Mouse (Mus musculus): ENCODE measurements at regions not wholly inside any gene's neighbourhood (a gene's known extent, or its start where the extent isn't known, plus 50 kb on each side); places are given as distances from the start of the nearest gene placed in this dataset.

DNA sequence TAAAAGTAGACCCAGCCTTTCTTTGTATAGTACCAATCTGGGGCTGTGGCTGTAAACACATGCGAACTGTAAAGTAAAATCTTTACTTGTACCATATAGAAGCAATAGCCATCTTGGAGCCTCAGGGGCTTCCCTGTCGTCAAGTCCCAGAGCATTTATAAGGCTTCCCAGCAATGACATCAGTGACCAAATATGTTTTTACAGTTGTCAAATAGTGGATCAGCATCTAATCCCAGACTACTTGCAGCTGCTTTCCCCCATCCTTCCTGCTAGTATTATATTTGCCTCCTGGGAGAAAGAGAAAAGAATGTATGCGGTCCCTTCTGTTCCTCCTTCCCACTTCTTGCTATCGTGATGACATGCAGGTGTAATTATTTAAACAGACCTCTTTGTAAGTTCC, 531.5 kb upstream of the Zic4 start:
- Histone ChIP-seq H3K27me3 (no peaks in the 10 kb centered on the region), H3K36me3 (no peaks in the 10 kb centered on the region), H3K9ac (no peak overlapping the region), H3K4me2 (no peak overlapping the region), H3K4me1 (replicated peaks) (no peaks in the 10 kb centered on the region), H3K4me3 (no peak overlapping the region), H3K27ac (replicated peaks) (no peak overlapping the region), H3K9me3 (no peaks in the 10 kb centered on the region)
- 63% methylated on average over 4 of the region's 4 CpGs for WGBS
- ATAC-seq (ENCODE audit: low FRiP score, low read depth): no peak

DNA sequence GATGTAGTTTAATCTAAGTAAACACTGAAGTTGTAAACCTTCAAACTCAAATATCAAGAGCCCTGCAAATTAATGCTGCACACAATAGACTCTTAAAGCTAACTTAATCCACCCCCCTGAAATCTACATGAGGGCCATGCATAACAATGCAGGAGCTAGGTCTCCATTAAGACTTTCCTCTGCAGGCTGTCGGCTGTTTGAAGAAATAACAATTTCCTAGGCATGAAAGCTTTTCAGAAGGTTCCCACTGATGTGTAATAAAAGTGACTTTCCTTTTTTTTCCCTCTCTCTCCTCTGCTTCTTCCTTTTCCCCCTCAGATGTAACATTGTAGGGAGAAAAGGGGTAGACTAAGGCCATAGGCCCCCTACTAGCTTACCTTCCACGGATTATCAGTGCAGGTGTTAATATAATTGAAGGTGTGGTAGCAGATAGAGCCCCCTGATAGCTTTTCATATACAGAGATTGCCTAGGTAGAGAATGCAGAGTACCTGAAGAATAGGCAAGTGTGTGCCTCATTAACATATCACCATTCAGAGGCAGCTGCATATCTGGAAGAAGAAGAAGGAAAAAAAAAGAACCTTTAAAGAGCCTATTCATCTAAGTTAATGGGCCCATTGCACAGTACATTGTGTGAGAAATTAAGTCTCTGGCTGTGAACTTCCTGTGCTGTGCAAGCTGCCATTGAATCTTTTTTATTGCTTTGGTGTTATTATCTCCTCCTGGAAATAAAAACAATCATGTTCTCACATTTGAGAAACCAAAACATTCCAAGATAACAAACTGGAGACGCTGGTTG, 528.3 kb upstream of the Zic4 start:
- WGBS: 11% methylated on average over 3 of the region's 3 CpGs
- no peaks in the 10 kb centered on the region for H3K36me3 ChIP-seq
- H3K9me3 ChIP-seq: no peaks in the 10 kb centered on the region
- H3K27me3 ChIP-seq: no peaks in the 10 kb centered on the region
- no peak for ATAC-seq (ENCODE audit: low FRiP score, low read depth)
- no peaks in the 10 kb centered on the region for H3K4me1 ChIP-seq (replicated peaks)
- no peak overlapping the region for H3K4me3 ChIP-seq
- no peak overlapping the region for H3K27ac ChIP-seq (replicated peaks)
- H3K9ac ChIP-seq: no peak overlapping the region
- no peak overlapping the region for H3K4me2 ChIP-seq

DNA sequence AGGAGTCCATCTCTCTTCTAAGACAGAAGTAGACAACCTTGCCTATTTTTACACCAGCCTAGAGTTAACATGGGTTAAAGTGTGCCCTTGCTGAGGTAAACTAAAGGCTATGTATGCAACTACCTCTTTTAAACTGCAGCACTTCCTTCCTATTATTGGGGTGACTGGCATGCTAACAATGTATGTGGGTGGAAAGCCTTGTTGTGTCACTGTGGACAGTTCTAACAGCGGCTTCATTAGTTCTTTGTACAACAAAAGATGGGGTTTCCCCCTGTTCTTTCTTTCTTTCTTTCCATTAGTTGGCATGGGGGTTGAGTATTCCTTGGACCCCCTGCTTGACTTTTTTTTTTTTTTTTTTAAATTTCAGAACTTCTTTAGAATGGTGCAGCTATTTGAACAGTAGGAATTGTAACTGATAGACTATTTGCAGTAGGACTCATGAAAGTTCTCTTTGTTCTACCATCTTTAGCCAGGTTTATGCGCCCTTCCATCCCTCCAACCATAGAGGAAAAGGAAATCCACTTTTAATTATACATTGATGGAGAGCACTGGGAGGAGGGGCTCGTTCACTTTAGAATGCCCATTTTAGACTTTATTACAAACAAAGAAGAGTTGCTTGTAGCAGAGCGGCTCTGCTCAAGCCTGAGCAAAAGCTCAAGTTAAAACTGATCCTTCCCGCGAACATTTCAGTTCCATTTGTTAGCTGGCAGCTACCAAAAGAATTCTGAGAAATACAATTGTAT, 523.9 kb upstream of the Zic4 start:
- Histone ChIP-seq H3K9me3 (no peaks in the 10 kb centered on the region), H3K36me3 (no peaks in the 10 kb centered on the region), H3K4me3 (no peak overlapping the region), H3K4me2 (no peak overlapping the region), H3K27me3 (no peaks in the 10 kb centered on the region), H3K4me1 (replicated peaks) (no peaks in the 10 kb centered on the region), H3K9ac (no peak overlapping the region), H3K27ac (replicated peaks) (no peak overlapping the region)
- ATAC-seq (ENCODE audit: low FRiP score, low read depth): no peak
- WGBS: 48% methylated on average over 6 of the region's 6 CpGs

DNA sequence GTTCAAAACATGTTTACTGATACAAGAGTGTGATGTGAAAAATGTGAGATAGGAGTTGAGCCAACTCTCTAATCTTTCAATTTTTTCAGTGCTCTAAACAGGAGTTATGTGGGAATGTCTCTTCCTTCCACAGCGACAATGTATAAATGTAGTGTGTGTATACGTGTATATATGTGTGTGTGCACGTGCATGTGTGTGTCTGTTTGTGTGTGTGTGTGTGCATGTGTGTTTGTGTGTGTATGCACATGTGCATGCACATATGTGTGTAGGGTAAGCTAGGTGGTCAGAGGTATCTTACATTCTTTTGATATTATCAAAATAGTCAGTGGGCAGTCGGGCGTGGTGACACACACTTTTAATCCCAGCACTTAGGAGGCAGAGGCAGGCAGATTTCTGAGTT, 511.2 kb upstream of the Zic4 start:
- H3K27me3 ChIP-seq: no peaks in the 10 kb centered on the region
- WGBS: 92% methylated on average over 5 of the region's 5 CpGs
- H3K9me3 ChIP-seq: no peaks in the 10 kb centered on the region
- ATAC-seq (ENCODE audit: low FRiP score, low read depth): no peak
- no peak overlapping the region for H3K27ac ChIP-seq (replicated peaks)
- H3K4me2 ChIP-seq: no peak overlapping the region
- H3K9ac ChIP-seq: no peak overlapping the region
- H3K4me3 ChIP-seq: no peak overlapping the region
- H3K4me1 ChIP-seq (replicated peaks): no peaks in the 10 kb centered on the region
- H3K36me3 ChIP-seq: no peaks in the 10 kb centered on the region

DNA sequence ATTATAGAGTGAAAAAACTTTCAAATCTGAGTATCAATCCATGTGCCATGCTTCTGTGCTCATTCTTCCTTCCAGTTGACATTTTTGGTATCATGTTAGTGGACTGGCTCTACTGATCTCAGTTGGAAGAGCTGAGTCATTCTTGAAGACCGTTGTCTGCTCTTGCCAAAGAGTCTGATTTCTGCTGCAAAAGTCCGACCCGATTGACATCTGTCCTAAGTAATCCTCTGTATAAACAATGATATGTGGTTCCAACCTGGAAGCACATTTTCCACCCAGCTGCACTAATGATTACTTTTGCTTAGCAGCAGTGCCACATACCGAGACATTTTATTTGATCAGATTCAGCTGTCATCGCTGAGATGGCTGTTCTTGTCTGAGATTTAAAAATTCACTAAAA, 490.6 kb upstream of the Zic4 start:
- WGBS: 78% methylated on average over 5 of the region's 5 CpGs
- ATAC-seq (ENCODE audit: low FRiP score, low read depth): no peak
- Histone ChIP-seq H3K4me2 (no peak overlapping the region), H3K4me3 (no peak overlapping the region), H3K4me1 (replicated peaks) (no peaks in the 10 kb centered on the region), H3K27me3 (no peaks in the 10 kb centered on the region), H3K36me3 (no peaks in the 10 kb centered on the region), H3K9me3 (no peaks in the 10 kb centered on the region), H3K27ac (replicated peaks) (no peak overlapping the region), H3K9ac (no peak overlapping the region)

DNA sequence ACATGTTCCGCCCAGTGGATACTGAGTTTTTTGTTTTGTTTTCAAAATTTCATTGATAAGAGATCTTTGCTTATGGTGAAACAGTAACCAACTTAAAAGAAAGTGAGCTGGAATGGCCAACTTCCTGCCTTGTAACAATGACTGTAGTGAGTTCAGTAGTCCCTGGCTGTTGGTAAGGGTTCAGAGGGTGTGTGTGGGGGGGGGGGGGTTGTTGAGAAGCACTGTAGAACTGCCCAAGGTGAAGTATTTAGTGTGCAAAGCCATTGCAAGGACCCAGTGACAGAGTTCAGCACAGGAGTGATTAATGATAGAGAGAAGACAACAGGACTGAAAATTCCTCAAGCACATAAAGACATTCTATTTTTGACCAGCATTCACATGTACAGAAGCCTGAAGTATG, 477.7 kb upstream of the Zic4 start:
- H3K9ac ChIP-seq: no peak overlapping the region
- no peaks in the 10 kb centered on the region for H3K36me3 ChIP-seq
- ATAC-seq (ENCODE audit: low FRiP score, low read depth): no peak
- WGBS: 88% methylated on average over 1 of the region's 1 CpGs
- no peak overlapping the region for H3K4me3 ChIP-seq
- no peaks in the 10 kb centered on the region for H3K9me3 ChIP-seq
- H3K27ac ChIP-seq (replicated peaks): no peak overlapping the region
- no peaks in the 10 kb centered on the region for H3K27me3 ChIP-seq
- H3K4me1 ChIP-seq (replicated peaks): no peaks in the 10 kb centered on the region
- no peak overlapping the region for H3K4me2 ChIP-seq

DNA sequence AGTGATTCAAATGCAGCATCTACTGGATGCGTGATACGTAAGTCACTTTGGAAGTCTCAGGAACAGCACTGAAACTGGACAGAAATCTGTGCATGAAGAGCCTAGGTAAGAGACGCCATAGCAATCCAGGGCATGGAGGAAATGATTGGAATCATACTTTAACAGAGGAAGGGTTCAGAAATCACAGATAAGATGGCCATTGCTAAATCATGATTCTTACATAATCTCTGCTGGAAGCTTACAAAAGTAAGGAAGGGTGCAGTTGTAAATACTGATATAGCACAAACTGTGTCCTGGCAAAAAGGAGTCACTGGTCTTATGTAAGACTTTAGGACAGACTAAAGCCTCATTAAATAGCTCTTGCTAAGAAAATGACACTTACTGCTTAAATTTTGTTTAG, 474.8 kb upstream of the Zic4 start:
- Histone ChIP-seq H3K4me3 (no peak overlapping the region), H3K4me1 (replicated peaks) (no peaks in the 10 kb centered on the region), H3K36me3 (no peaks in the 10 kb centered on the region), H3K4me2 (no peak overlapping the region), H3K27ac (replicated peaks) (no peak overlapping the region), H3K9me3 (no peaks in the 10 kb centered on the region), H3K27me3 (no peaks in the 10 kb centered on the region), H3K9ac (no peak overlapping the region)
- 96% methylated on average over 3 of the region's 3 CpGs for WGBS
- ATAC-seq (ENCODE audit: low FRiP score, low read depth): no peak

DNA sequence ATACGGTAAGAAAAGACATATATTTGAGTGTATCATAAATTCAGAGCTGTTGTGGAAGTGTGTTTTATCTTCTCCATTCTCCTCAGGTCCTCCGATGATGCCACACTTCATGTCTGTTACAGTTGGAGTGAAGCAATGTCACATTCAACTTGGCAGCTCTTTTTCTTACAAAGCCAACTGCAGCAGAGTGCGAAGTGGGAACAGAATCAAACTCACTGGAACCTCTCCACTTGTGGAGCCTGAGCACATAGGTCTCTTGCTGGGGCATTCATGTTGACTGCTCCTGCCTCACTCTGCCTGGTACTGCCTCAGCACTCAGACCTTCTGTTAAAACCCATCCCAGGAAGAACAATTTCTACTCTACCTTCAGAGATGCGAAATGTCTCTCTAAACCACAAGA, 471.4 kb upstream of the Zic4 start:
- Histone ChIP-seq H3K36me3 (no peaks in the 10 kb centered on the region), H3K27ac (replicated peaks) (no peak overlapping the region), H3K9ac (no peak overlapping the region), H3K9me3 (no peaks in the 10 kb centered on the region), H3K4me3 (no peak overlapping the region), H3K4me1 (replicated peaks) (no peaks in the 10 kb centered on the region), H3K27me3 (no peaks in the 10 kb centered on the region), H3K4me2 (no peak overlapping the region)
- WGBS: 90% methylated on average over 4 of the region's 4 CpGs
- ATAC-seq (ENCODE audit: low FRiP score, low read depth): no peak

DNA sequence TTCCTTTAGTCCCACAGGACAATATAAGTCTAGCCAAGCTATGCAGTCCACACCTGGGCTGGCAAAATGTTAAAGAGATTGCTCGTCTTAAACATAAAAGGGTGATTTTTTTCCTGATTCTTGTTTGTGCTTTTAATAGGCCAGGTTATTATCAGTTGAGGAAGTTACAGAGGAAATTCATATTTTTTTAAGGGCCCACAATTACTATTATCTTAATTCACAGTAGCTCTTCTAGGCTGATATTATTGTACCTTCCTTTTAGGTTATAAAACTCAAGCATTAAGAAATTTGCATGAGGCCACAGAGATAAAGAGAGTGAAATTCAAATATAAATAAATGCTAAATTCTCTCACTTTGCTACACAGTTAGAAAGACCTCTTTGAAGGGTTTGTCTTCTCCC, 469.4 kb upstream of the Zic4 start:
- H3K9ac ChIP-seq: no peak overlapping the region
- 50% methylated on average over 1 of the region's 1 CpGs for WGBS
- no peaks in the 10 kb centered on the region for H3K9me3 ChIP-seq

DNA sequence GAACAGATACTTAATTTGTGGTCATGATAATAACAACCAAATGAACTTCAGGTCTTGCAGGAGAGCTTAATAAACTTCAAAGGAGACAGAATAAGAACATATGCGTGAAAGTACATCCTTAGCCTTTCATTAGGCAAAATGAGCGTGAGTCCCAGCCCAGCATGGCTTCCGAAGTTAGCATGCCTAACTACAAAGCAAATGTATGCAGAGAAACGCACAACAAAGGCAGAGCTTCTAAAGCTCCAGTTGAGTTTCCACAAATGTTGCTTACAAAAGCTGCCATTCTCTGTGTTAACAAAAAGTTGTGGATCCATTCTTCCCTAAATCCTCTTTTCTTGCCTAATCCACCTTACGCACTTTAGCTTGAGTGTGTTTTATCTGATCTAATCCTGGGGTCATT, 458.7 kb upstream of the Zic4 start:
- Histone ChIP-seq H3K9me3 (no peaks in the 10 kb centered on the region), H3K4me3 (no peak overlapping the region), H3K27me3 (no peaks in the 10 kb centered on the region), H3K36me3 (no peaks in the 10 kb centered on the region), H3K27ac (replicated peaks) (no peak overlapping the region), H3K9ac (no peak overlapping the region), H3K4me2 (no peak overlapping the region), H3K4me1 (replicated peaks) (no peaks in the 10 kb centered on the region)
- WGBS: 19% methylated on average over 5 of the region's 5 CpGs
- ATAC-seq (ENCODE audit: low FRiP score, low read depth): no peak

More for the DNA sequence above, 469.4 kb upstream of the Zic4 start:
- H3K27ac ChIP-seq (replicated peaks): no peak overlapping the region
- ATAC-seq (ENCODE audit: low FRiP score, low read depth): no peak
- no peaks in the 10 kb centered on the region for H3K4me1 ChIP-seq (replicated peaks)
- H3K4me2 ChIP-seq: no peak overlapping the region
- no peaks in the 10 kb centered on the region for H3K27me3 ChIP-seq
- no peak overlapping the region for H3K4me3 ChIP-seq
- no peaks in the 10 kb centered on the region for H3K36me3 ChIP-seq

DNA sequence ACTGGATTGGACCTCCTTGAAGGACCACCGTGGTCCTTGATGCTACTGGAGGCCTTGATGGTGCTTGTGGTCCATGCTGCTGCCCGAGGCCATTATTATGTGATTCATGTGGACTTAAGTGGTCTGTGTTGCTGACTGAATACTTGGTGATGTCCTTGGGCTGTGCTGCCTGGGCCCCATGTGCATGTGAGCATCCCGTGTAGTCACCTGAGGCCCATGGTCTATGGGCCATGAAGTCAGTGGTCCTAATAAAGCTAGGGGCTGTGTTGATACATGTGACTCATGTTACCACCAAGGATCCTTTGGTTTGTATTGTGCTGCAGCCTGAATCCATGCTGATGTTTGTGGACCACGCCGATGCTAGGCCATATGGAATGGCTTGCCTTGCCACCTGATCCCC, 456.1 kb upstream of the Zic4 start:
- H3K4me3 ChIP-seq: no peak overlapping the region
- no peaks in the 10 kb centered on the region for H3K27me3 ChIP-seq
- H3K9ac ChIP-seq: no peak overlapping the region
- H3K9me3 ChIP-seq: no peaks in the 10 kb centered on the region
- no peak for ATAC-seq (ENCODE audit: low FRiP score, low read depth)
- no peak overlapping the region for H3K27ac ChIP-seq (replicated peaks)
- H3K4me1 ChIP-seq (replicated peaks): no peaks in the 10 kb centered on the region
- no peaks in the 10 kb centered on the region for H3K36me3 ChIP-seq
- 93% methylated on average over 5 of the region's 5 CpGs for WGBS
- no peak overlapping the region for H3K4me2 ChIP-seq

DNA sequence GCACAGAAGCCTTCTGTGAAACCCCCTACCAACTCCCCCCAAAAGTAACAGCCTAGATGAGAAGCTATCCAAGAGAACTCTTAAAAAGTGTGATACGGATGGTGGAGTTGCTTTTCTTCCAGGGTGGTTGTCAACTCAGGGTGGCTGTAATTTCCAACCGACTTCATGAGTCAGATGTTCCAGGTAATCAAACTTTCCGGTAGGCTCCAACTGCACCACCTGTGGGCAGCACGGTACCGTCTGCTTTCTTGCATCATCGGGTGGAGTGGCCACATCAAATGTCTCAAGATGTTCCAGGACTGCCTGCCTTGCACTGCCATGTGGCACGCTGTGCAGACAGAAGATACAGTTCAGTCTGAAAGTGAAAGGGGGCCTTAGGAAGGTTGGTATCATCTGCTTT, 455.5 kb upstream of the Zic4 start:
- H3K4me1 ChIP-seq (replicated peaks): no peaks in the 10 kb centered on the region
- H3K9me3 ChIP-seq: no peaks in the 10 kb centered on the region
- H3K4me3 ChIP-seq: no peak overlapping the region
- ATAC-seq (ENCODE audit: low FRiP score, low read depth): no peak
- H3K36me3 ChIP-seq: no peaks in the 10 kb centered on the region
- no peak overlapping the region for H3K27ac ChIP-seq (replicated peaks)
- no peaks in the 10 kb centered on the region for H3K27me3 ChIP-seq
- H3K9ac ChIP-seq: no peak overlapping the region
- no peak overlapping the region for H3K4me2 ChIP-seq
- WGBS: 98% methylated on average over 7 of the region's 7 CpGs

DNA sequence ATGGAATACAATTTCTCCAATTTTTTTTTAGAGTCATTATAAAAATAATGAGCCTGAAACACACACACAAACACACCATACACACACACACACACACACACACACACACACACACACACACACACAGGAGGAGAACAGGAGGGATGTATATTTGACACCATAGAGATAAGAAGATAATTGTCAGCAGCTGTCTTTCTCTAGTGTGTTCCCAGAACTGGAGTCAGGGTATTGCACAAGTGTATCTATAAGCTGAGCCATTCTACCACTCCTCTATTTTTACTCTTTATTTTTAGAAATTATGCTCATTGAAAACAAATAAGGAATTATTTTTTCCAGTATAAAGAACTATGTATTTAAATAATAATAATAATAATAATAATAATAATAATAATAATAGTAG, 407.6 kb upstream of the Zic4 start:
- no peak for ATAC-seq (ENCODE audit: low FRiP score, low read depth)
- H3K4me1 ChIP-seq (replicated peaks): no peaks in the 10 kb centered on the region
- H3K4me3 ChIP-seq: no peak overlapping the region
- no peak overlapping the region for H3K4me2 ChIP-seq
- no peaks in the 10 kb centered on the region for H3K36me3 ChIP-seq
- no peak overlapping the region for H3K27ac ChIP-seq (replicated peaks)
- H3K9ac ChIP-seq: no peak overlapping the region
- no peaks in the 10 kb centered on the region for H3K9me3 ChIP-seq
- no peaks in the 10 kb centered on the region for H3K27me3 ChIP-seq
